9 mouse cellular contexts compared by ENCODE assay signal in the genomic region with DNA sequence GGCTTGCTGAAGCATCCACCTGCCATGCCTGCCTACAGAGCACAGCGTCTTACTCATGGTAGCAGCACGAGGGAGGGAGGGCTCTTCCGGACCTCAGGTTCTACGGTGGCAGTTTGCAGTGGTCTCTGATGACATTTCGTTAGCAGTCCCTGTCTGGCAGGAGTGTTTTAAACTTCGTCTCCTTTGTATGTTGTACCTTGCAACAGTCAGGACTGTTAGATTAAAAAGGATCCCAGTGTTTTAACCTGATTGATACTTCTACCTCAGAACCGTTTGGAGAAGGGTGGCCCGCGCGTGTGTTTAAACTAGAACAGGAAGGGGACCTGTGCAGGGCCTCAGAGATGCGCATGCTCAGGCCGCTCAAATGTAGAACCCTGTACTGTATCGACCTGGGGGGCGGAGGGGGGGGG. TPM values are rescaled to one million over a fixed set of nuclear protein-coding genes. Genes with fewer than 3 reads are reported as not detected.
A peak's percentile ranks its signal among the peaks of the same experiment; 100 is the strongest.
DNase-seq lines count a peak whose midpoint lies in the region; ATAC-seq and TF ChIP-seq lines count a peak whose summit lies in the region.
"Had no signal": no experiment of that assay in that cellular context is flagged by ENCODE, and none has a peak within 500 bp of the region (broad histone marks: within the 10 kb centered on the region; RNA-seq: fewer than 3 reads in every experiment).

No protein-coding gene starts in this region.

- H3K4me1 ChIP-seq in liver, embryonic 12.5 days, result peaks cover 72% of the 10 kb centered on the region
- H3K4me1 ChIP-seq in spleen, adult 2 months (ENCODE audit: control insufficient read depth, insufficient read depth, insufficient read length), result peaks cover 29% of the 10 kb centered on the region
- H3K4me1 ChIP-seq in midbrain, embryonic 11.5 days (ENCODE audit: control insufficient read depth, insufficient read depth, low read length), result no peaks in the 10 kb centered on the region

- peak; percentile 89 for DNase-seq in CD4-positive helper T cell, adult 2 months (ENCODE audit: low read depth, low spot score)
- peak; percentile 57 for DNase-seq in R1 (ENCODE audit: low read depth, low spot score)
- DNase-seq in spleen, adult 2 months (ENCODE audit: low read depth in 1 of 2, low spot score in 2 of 2), result peak; percentile 71 to 72
- no peak for DNase-seq in midbrain, embryonic 11.5 days (ENCODE audit: low spot score, missing footprints)
- no peak for DNase-seq in layer of hippocampus, adult 8-10 months (ENCODE audit: low spot score in 2 of 2)
- DNase-seq in left cerebral cortex, postnatal 10 days (ENCODE audit: extremely low spot score in 1 of 2, low spot score in 2 of 2), result no peak

- intact Hi-C loops in left cerebral cortex, postnatal 10 days (cut with DNase I), result no loop called here

- H3K36me3 ChIP-seq in liver, embryonic 12.5 days, result no peaks in the 10 kb centered on the region
- H3K36me3 ChIP-seq in spleen, adult 2 months (ENCODE audit: control insufficient read depth, insufficient read depth, low read length), result 0 out of 2 replicates have a peak, but pooled peaks cover 1% of the 10 kb centered on the region
- no peaks in the 10 kb centered on the region for H3K36me3 ChIP-seq in midbrain, embryonic 11.5 days (ENCODE audit: control insufficient read depth, insufficient read depth, low read length)
- H3K36me3 ChIP-seq: kidney, embryonic 15.5 days had no signal

- no peak for TF ChIP-seq CTCF in spleen, adult 2 months (IDR thresholded peaks at IDR 0.05; ENCODE audit: extremely low read depth, insufficient read depth, insufficient read length, insufficient replicate concordance)

- peak overlapping the region; percentile 74 for H3K9ac ChIP-seq in liver, embryonic 12.5 days
- no peak overlapping the region for H3K9ac ChIP-seq in midbrain, embryonic 11.5 days (ENCODE audit: low read length)
- H3K9ac ChIP-seq: kidney, embryonic 15.5 days had no signal

- no peak for TF ChIP-seq POLR2A in spleen, adult 2 months (IDR thresholded peaks at IDR 0.05; ENCODE audit: low read depth, low read length)

- peak overlapping the region; percentile 91 for H3K27ac ChIP-seq in liver, embryonic 12.5 days
- peak overlapping the region; percentile 98 for H3K27ac ChIP-seq in spleen, adult 2 months (ENCODE audit: insufficient read depth, low read length)
- no peak overlapping the region for H3K27ac ChIP-seq in midbrain, embryonic 11.5 days (ENCODE audit: low read depth, low read length)
- H3K27ac ChIP-seq: kidney, embryonic 15.5 days had no signal

- peak overlapping the region; percentile 61 for H3K4me3 ChIP-seq in liver, embryonic 12.5 days
- peak overlapping the region; percentile 67 for H3K4me3 ChIP-seq in spleen, adult 2 months (ENCODE audit: extremely low read depth, insufficient read depth, insufficient read length)
- no peak overlapping the region for H3K4me3 ChIP-seq in midbrain, embryonic 11.5 days (ENCODE audit: low read depth, low read length)
- H3K4me3 ChIP-seq: kidney, embryonic 15.5 days had no signal

- peaks cover 6% of the 10 kb centered on the region; the same call in 1 of the 2 replicates for H3K27me3 ChIP-seq in liver, embryonic 12.5 days (replicated peaks)
- H3K27me3 ChIP-seq in spleen, adult 2 months (ENCODE audit: control insufficient read depth, insufficient read depth, low read length), result no peaks in the 10 kb centered on the region
- no peaks in the 10 kb centered on the region for H3K27me3 ChIP-seq in midbrain, embryonic 11.5 days (ENCODE audit: control insufficient read depth, insufficient read depth, low read length)
- H3K27me3 ChIP-seq: kidney, embryonic 15.5 days had no signal

- peak; percentile 92 for ATAC-seq in liver, embryonic 12.5 days
- ATAC-seq in midbrain, embryonic 11.5 days (ENCODE audit: low FRiP score), result no peak
- no peak for ATAC-seq in frontal cortex, adult (ENCODE audit: low TSS enrichment)

- peak overlapping the region; percentile 78 for H3K4me2 ChIP-seq in liver, embryonic 12.5 days
- H3K4me2 ChIP-seq in midbrain, embryonic 11.5 days, result no peak overlapping the region
- H3K4me2 ChIP-seq: kidney, embryonic 15.5 days had no signal

- H3K9me3 ChIP-seq in liver, embryonic 12.5 days (replicated peaks), result no peaks in the 10 kb centered on the region
- H3K9me3 ChIP-seq in midbrain, embryonic 11.5 days (ENCODE audit: control insufficient read depth, low read length), result no peaks in the 10 kb centered on the region
- H3K9me3 ChIP-seq: kidney, embryonic 15.5 days had no signal

- 19% methylated on average over 14 of the region's 14 CpGs for WGBS in liver, embryonic 12.5 days (ENCODE audit: insufficient replicate concordance)
- 4% methylated on average over 14 of the region's 14 CpGs for WGBS in spleen, adult 2 months
- WGBS in midbrain, embryonic 11.5 days, result 85% methylated on average over 14 of the region's 14 CpGs

RNA-seq across cellular contexts. Expression of a gene that starts 47.5 kb away (rescaled TPM):
- polyA plus RNA-seq in liver, embryonic 12.5 days (2016; fragmentation: Nextera tagmentation; extraction: Ambion mirVana), result 36.2 and 39.8 TPM in 2 replicates
- polyA plus RNA-seq in spleen, adult 2 months (2012; rRNA removed), result 62.6 and 72.9 TPM in 2 replicates
- polyA plus RNA-seq in midbrain, embryonic 11.5 days (2014; fragmentation: Nextera tagmentation; extraction: Ambion mirVana), result 30.9 and 34.7 TPM in 2 replicates
- 10 to 100 TPM in 2 of 4 experiments, 1 to 10 TPM in 2; 5.1 to 23.3 (median 13.0) TPM for total RNA-seq in layer of hippocampus, adult 8-10 months (2022)
- 1 to 10 TPM; 8.0 to 8.1 TPM for total RNA-seq in left cerebral cortex, postnatal 10 days (2021)

RNA-seq across cellular contexts. Expression of a gene that starts 47.7 kb away (rescaled TPM):
- not detected in 2 replicates for polyA plus RNA-seq in liver, embryonic 12.5 days (2016; fragmentation: Nextera tagmentation; extraction: Ambion mirVana)
- 0.04 TPM in 1 of 2 replicates, not detected in the other for polyA plus RNA-seq in spleen, adult 2 months (2012; rRNA removed)
- 0.08 and 0.10 TPM in 2 replicates for polyA plus RNA-seq in midbrain, embryonic 11.5 days (2014; fragmentation: Nextera tagmentation; extraction: Ambion mirVana)
- total RNA-seq in layer of hippocampus, adult 8-10 months (2022), result not detected
- not detected for total RNA-seq in left cerebral cortex, postnatal 10 days (2021)
- polyA plus RNA-seq: kidney, embryonic 15.5 days had no signal

Comparison
In these comparisons a context has a peak if more than half of its experiments do, and no peak if none do; other contexts are left out.
1. DNase-seq: peak in CD4-positive helper T cell, adult 2 months (single experiment), R1 (single experiment) and spleen, adult 2 months (2 of 2); none in midbrain, embryonic 11.5 days (single experiment), layer of hippocampus, adult 8-10 months (0 of 2) and left cerebral cortex, postnatal 10 days (0 of 2).